Mouse (Mus musculus) midbrain, embryonic 14.5 days (tissue): Measurements from ENCODE around the gene Casp2. TPM values are rescaled to one million over a fixed set of nuclear protein-coding genes. Genes with fewer than 3 reads are reported as not detected.

Experiments
- ATAC-seq: fragments of 200-750 bp; cut with Nextera tagmentation; 2 replicates; pipeline ENCODE4 v1.8.0; 2017; ENCODE audit warnings: moderate number of reproducible peaks, moderate library complexity; ENCODE audit not compliant: low FRiP score, low TSS enrichment
- DNase-seq: peaks from one replicate; pipeline ENCODE4 v3.0.0-alpha.2; 2015
- H3K27ac ChIP-seq: fragments of 300-500 bp; sonication (generic); replicated peaks from 2 replicates; pipeline ENCODE4 v1.5.1; 2014; ENCODE audit warnings: mild to moderate bottlenecking, low read depth, low read length, moderate library complexity
- H3K27me3 ChIP-seq: fragments of 300-500 bp; sonication (generic); 2 replicates; pipeline ENCODE4 v1.6.1; 2014; ENCODE audit warnings: low read length, control low read depth, mixed read lengths; ENCODE audit not compliant: control insufficient read depth, insufficient read depth
- H3K36me3 ChIP-seq: fragments of 300-500 bp; sonication (generic); 2 replicates; pipeline ENCODE4 v1.6.1; 2014; ENCODE audit warnings: low read length, control low read depth; ENCODE audit not compliant: control insufficient read depth, insufficient read depth
- H3K4me1 ChIP-seq: fragments of 300-500 bp; sonication (generic); 2 replicates; pipeline ENCODE4 v1.6.1; 2014; ENCODE audit warnings: mild to moderate bottlenecking, antibody characterized with exemption, low read length, control low read depth; ENCODE audit not compliant: control insufficient read depth, insufficient read depth
- H3K4me2 ChIP-seq: fragments of 300-500 bp; sonication (generic); 2 replicates; pipeline ENCODE4 v1.6.1; 2014; ENCODE audit warnings: mild to moderate bottlenecking, low read length, moderate library complexity
- H3K4me3 ChIP-seq: fragments of 300-500 bp; sonication (generic); replicated peaks from 2 replicates; pipeline ENCODE4 v1.5.1; 2014; ENCODE audit warnings: low read depth, low read length
- H3K9ac ChIP-seq: fragments of 300-500 bp; sonication (generic); replicated peaks from 2 replicates; pipeline ENCODE4 v1.6.1; 2014; ENCODE audit warnings: mild to moderate bottlenecking, low read length, moderate library complexity
- H3K9me3 ChIP-seq: fragments of 300-500 bp; sonication (generic); 2 replicates; pipeline ENCODE4 v1.6.1; 2016; ENCODE audit warnings: low read length, control low read depth, mixed read lengths; ENCODE audit not compliant: control insufficient read depth
- WGBS: fragments of 180-500 bp; shearing (Covaris S2); extraction: QIAGEN DNeasy Blood & Tissue Kit; methylation state at CpG from one replicate; pipeline ENCODE4 v1.1.7; 2014; 5-methylcytosine and 5-hydroxymethylcytosine counted together
- polyA plus RNA-seq: library from polyadenylated mRNA; unstranded; fragments of >200 nt; fragmentation: Nextera tagmentation; extraction: Ambion mirVana; gene quantifications from 2 replicates; pipeline ENCODE4 v1.2.1, GENCODE M21; 2014

Casp2 gene
- polyA plus RNA-seq, 1 experiment from 2014 or later = 51.0 TPM

- no peak overlapping the region for H3K9ac ChIP-seq
- H3K36me3 ChIP-seq = peaks cover 62% of the 10 kb centered on the region
- ATAC-seq = no peak
- H3K9me3 ChIP-seq = no peaks in the 10 kb centered on the region
- no peak overlapping the region for H3K27ac ChIP-seq
- no peak overlapping the region for H3K4me2 ChIP-seq
- DNase-seq = no peak
- no peaks in the 10 kb centered on the region for H3K4me1 ChIP-seq
- WGBS = 86% methylated on average over 3 of the region's 3 CpGs
- H3K4me3 ChIP-seq = no peak overlapping the region
- H3K27me3 ChIP-seq = no peaks in the 10 kb centered on the region
Measured at GRCm38 (mm10) chr6:42295549-42296094, 30.8 kb downstream of the Casp2 start.

- no peaks in the 10 kb centered on the region for H3K27me3 ChIP-seq
- WGBS = 98% methylated on average over 5 of the region's 5 CpGs
- no peak overlapping the region for H3K4me3 ChIP-seq
- no peak overlapping the region for H3K4me2 ChIP-seq
- no peak overlapping the region for H3K27ac ChIP-seq
- H3K36me3 ChIP-seq = peaks cover 54% of the 10 kb centered on the region
- H3K4me1 ChIP-seq = no peaks in the 10 kb centered on the region
- H3K9me3 ChIP-seq = no peaks in the 10 kb centered on the region
- no peak overlapping the region for H3K9ac ChIP-seq
- DNase-seq = no peak
- ATAC-seq = no peak
Measured at GRCm38 (mm10) chr6:42299362-42299761, 34.6 kb downstream of the Casp2 start.

GRCm38 (mm10) chr6:42309816-42310378, 45.1 kb downstream of the Casp2 start:
- H3K27ac ChIP-seq = no peak overlapping the region
- H3K9ac ChIP-seq = no peak overlapping the region
- H3K4me1 ChIP-seq = no peaks in the 10 kb centered on the region
- no peaks in the 10 kb centered on the region for H3K9me3 ChIP-seq
- H3K27me3 ChIP-seq = no peaks in the 10 kb centered on the region
- 51% methylated on average over 8 of the region's 8 CpGs for WGBS
- ATAC-seq (no peak), DNase-seq (no peak)
- H3K36me3 ChIP-seq = peaks cover 74% of the 10 kb centered on the region
- no peak overlapping the region for H3K4me3 ChIP-seq
- H3K4me2 ChIP-seq = no peak overlapping the region

GRCm38 (mm10) chr6:42310427-42311053, 45.8 kb downstream of the Casp2 start:
- Histone ChIP-seq H3K27ac (no peak overlapping the region), H3K9me3 (no peaks in the 10 kb centered on the region)
- WGBS = 82% methylated on average over 2 of the region's 2 CpGs

GRCm38 (mm10) chr6:42318293-42318692, 53.5 kb downstream of the Casp2 start:
- Histone ChIP-seq H3K36me3 (peaks cover 53% of the 10 kb centered on the region), H3K9me3 (no peaks in the 10 kb centered on the region), H3K9ac (no peak overlapping the region), H3K4me2 (no peak overlapping the region), H3K4me3 (no peak overlapping the region), H3K4me1 (peaks cover 11% of the 10 kb centered on the region), H3K27me3 (no peaks in the 10 kb centered on the region), H3K27ac (no peak overlapping the region)
- DNase-seq (no peak), ATAC-seq (no peak)
- WGBS = 85% methylated on average over 4 of the region's 4 CpGs

More at GRCm38 (mm10) chr6:42310427-42311053, 45.8 kb downstream of the Casp2 start:
- ATAC-seq = no peak
- H3K4me1 ChIP-seq = no peaks in the 10 kb centered on the region
- H3K4me3 ChIP-seq = no peak overlapping the region
- no peak overlapping the region for H3K9ac ChIP-seq
- no peaks in the 10 kb centered on the region for H3K27me3 ChIP-seq
- H3K36me3 ChIP-seq = peaks cover 72% of the 10 kb centered on the region
- no peak overlapping the region for H3K4me2 ChIP-seq
- DNase-seq = no peak

- H3K4me2 ChIP-seq = peak overlapping the region; percentile 89
- H3K9ac ChIP-seq = peak overlapping the region; percentile 92
- no peaks in the 10 kb centered on the region for H3K9me3 ChIP-seq
- no peak for DNase-seq
- H3K4me1 ChIP-seq = peaks cover 11% of the 10 kb centered on the region
- under 1% methylated on average over 28 of the region's 28 CpGs for WGBS
- ATAC-seq = peak; percentile 38
- H3K27me3 ChIP-seq = no peaks in the 10 kb centered on the region
- H3K36me3 ChIP-seq = peaks cover 15% of the 10 kb centered on the region
- peak overlapping the region; percentile 63 for H3K4me3 ChIP-seq
- H3K27ac ChIP-seq = peak overlapping the region; percentile 89
Measured at GRCm38 (mm10) chr6:42323371-42324066, 58.7 kb downstream of the Casp2 start.

GRCm38 (mm10) chr6:42324067-42324481, 59.3 kb downstream of the Casp2 start:
- under 1% methylated on average over 28 of the region's 32 CpGs for WGBS
- ATAC-seq = peak; percentile 77
- Histone ChIP-seq H3K4me1 (peaks cover 11% of the 10 kb centered on the region), H3K27ac (peak overlapping the region; percentile 89), H3K27me3 (no peaks in the 10 kb centered on the region), H3K4me2 (peak overlapping the region; percentile 89), H3K9me3 (no peaks in the 10 kb centered on the region), H3K9ac (peak overlapping the region; percentile 92), H3K36me3 (peaks cover 12% of the 10 kb centered on the region; the same call in 1 of the 2 replicates), H3K4me3 (peak overlapping the region; percentile 63)
- DNase-seq = peak; percentile 71

GRCm38 (mm10) chr6:42324482-42325267, 59.9 kb downstream of the Casp2 start, which contains the start of gene Fam131b:
Fam131b (minus strand) TSS chr6:42324643.
- H3K9ac ChIP-seq = peak within 1 kb of the TSS; percentile 92
- ATAC-seq = peak; percentile 87
- H3K4me3 ChIP-seq = peak within 1 kb of the TSS; percentile 63
- no peaks in the 10 kb centered on the region for H3K27me3 ChIP-seq
- H3K9me3 ChIP-seq = no peaks in the 10 kb centered on the region
- H3K4me1 ChIP-seq = peaks cover 11% of the 10 kb centered on the region
- peak; percentile 88 for DNase-seq
- H3K27ac ChIP-seq = peak within 1 kb of the TSS; percentile 89
- peak within 1 kb of the TSS; percentile 89 for H3K4me2 ChIP-seq
- under 1% methylated on average over 42 of the region's 68 CpGs for WGBS
- peaks cover 12% of the 10 kb centered on the region; the same call in 1 of the 2 replicates for H3K36me3 ChIP-seq
